Mouse (Mus musculus): ENCODE measurements around the gene Mapk7. TPM values are rescaled to one million over a fixed set of nuclear protein-coding genes. Genes with fewer than 3 reads are reported as not detected.

Gene Mapk7
- total and polyA plus RNA-seq, 2 experiments, result 1.2 to 4.7 TPM

DNA sequence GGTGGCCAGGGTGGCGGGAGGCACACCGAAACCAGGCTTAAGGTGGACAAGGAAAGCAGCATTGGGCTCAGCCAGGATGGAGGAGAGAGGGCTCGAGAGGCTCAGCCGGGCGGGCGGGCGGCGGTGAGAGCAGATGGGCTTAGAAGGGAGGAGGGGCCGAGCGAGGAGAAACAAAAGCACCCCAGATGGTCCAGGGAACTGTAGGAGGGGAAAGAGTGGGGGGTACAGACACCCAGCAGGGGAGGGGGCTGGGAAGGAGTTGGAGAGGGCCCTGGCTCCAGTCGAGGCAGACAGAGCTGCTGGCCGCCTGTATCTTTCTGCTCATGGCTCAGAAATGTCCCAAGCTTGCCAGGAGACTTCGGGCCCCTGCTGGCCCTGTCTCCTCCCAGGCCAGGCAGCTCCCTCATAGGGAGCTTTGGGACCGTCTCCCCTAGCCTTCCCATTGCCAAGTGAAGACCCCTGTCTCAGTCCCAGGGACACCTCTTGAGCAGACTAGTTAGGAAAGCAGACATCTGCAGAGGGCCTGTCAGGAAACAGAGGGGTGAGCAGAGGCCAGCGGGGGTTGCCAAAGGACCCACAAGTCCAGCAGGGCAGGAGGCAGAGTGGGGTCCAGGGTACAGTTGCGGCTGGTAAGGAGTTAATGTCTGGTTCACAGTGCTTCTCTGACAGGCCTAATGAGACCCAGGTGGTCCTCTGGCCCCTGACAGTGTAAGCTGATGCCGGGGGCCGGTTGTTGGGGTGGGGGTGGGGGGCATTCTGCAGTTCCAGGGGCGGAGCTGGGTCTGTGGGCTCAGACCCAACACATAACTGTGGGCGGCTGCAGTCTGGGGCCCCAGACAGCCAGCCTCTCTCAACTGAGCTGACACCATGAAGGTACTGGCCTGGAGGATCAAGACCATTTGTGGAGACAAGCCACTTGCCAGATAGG, 9.3 kb downstream of the Mapk7 start, which contains the start of gene Mfap4:
TSS of gene Mfap4 (plus strand) at position 819 of the 928 bp plus-strand sequence.
- Histone ChIP-seq H3K9ac (ENCODE audit: low read depth, low read length) (no peak within 1 kb of the TSS), H3K4me3 (ENCODE audit: insufficient read depth, low read depth, low read length) (peak within 1 kb of the TSS; percentile 6; the same call in 1 of the 2 replicates), H3K27ac (replicated peaks; ENCODE audit: insufficient read depth, low read depth, low read length) (no peak within 1 kb of the TSS), H3K36me3 (ENCODE audit: control insufficient read depth, insufficient read depth, low read length) (no peaks in the 10 kb centered on the region), H3K4me1 (ENCODE audit: control insufficient read depth, insufficient read depth, low read length) (no peaks in the 10 kb centered on the region), H3K27me3 (ENCODE audit: control insufficient read depth, insufficient read depth, low read length) (no peaks in the 10 kb centered on the region), H3K79me2 (ENCODE audit: control insufficient read depth, insufficient read depth, low read length) (no peaks in the 10 kb centered on the region)
- WGBS, result 67% methylated on average over 20 of the region's 20 CpGs
- DNase-seq (ENCODE audit: extremely low read depth, low read depth, low spot score), result no peak
- no peak for TF ChIP-seq POLR2A (IDR thresholded peaks at IDR 0.05; ENCODE audit: extremely low read depth, insufficient read depth, low read length)
- TF ChIP-seq CTCF (IDR thresholded peaks at IDR 0.05; ENCODE audit: low read depth, low read length), result no peak

- no peaks in the 10 kb centered on the region for H3K36me3 ChIP-seq (ENCODE audit: control insufficient read depth, insufficient read depth, low read length)
- no peaks in the 10 kb centered on the region for H3K27me3 ChIP-seq (ENCODE audit: control insufficient read depth, insufficient read depth, low read length)
- H3K4me3 ChIP-seq (ENCODE audit: insufficient read depth, low read depth, low read length), result no peak overlapping the region
- H3K4me1 ChIP-seq (ENCODE audit: control insufficient read depth, insufficient read depth, low read length), result no peaks in the 10 kb centered on the region
- DNase-seq (ENCODE audit: extremely low read depth, low read depth, low spot score), result no peak
- no peaks in the 10 kb centered on the region for H3K79me2 ChIP-seq (ENCODE audit: control insufficient read depth, insufficient read depth, low read length)
- H3K9ac ChIP-seq (ENCODE audit: low read depth, low read length), result no peak overlapping the region
- TF ChIP-seq CTCF (IDR thresholded peaks at IDR 0.05; ENCODE audit: low read depth, low read length) (no peak), POLR2A (IDR thresholded peaks at IDR 0.05; ENCODE audit: extremely low read depth, insufficient read depth, low read length) (no peak)
- WGBS, result 60% methylated on average over 10 of the region's 10 CpGs
- no peak overlapping the region for H3K27ac ChIP-seq (replicated peaks; ENCODE audit: insufficient read depth, low read depth, low read length)
Measured at GRCm38 (mm10) chr11:61484256-61484612, 10.0 kb downstream of the Mapk7 start.

DNA sequence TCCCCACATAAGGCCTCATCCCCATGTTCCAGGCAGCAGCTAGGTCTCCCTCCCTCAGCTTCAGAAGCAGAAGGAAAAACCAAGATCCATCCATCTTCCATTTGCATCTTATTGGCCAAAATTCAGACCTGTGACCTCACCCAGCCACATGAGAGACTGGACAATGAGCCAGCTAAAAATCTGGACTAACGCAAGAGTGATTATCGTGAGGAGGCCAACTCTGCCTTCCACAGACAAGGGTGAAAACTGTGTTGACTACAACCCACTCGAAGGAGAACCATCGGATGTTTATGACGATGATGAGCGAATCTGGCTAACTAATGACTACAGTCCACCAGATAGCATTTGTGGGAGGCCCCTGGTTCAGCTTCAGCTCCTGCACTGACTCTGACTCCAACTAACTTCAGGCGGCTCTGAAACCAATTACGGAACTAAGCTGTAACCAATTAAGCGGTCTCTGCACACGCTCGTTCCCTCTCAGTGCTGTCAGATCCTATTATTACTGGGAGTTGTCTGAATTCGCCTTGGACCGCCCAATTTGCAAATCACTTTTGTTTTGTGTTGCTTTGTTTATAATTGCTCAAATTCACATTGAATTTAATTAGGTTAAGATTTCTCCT, 10.9 kb downstream of the Mapk7 start:
- H3K27ac ChIP-seq (replicated peaks; ENCODE audit: insufficient read depth, low read depth, low read length), result no peak overlapping the region
- no peaks in the 10 kb centered on the region for H3K79me2 ChIP-seq (ENCODE audit: control insufficient read depth, insufficient read depth, low read length)
- DNase-seq (ENCODE audit: extremely low read depth, low read depth, low spot score), result no peak
- H3K4me1 ChIP-seq (ENCODE audit: control insufficient read depth, insufficient read depth, low read length), result no peaks in the 10 kb centered on the region
- no peaks in the 10 kb centered on the region for H3K27me3 ChIP-seq (ENCODE audit: control insufficient read depth, insufficient read depth, low read length)
- no peaks in the 10 kb centered on the region for H3K36me3 ChIP-seq (ENCODE audit: control insufficient read depth, insufficient read depth, low read length)
- H3K4me3 ChIP-seq (ENCODE audit: insufficient read depth, low read depth, low read length), result no peak overlapping the region
- no peak overlapping the region for H3K9ac ChIP-seq (ENCODE audit: low read depth, low read length)
- 95% methylated on average over 13 of the region's 13 CpGs for WGBS
- TF ChIP-seq POLR2A (IDR thresholded peaks at IDR 0.05; ENCODE audit: extremely low read depth, insufficient read depth, low read length) (no peak), CTCF (IDR thresholded peaks at IDR 0.05; ENCODE audit: low read depth, low read length) (no peak)

GRCm38 (mm10) chr11:61481239-61482090, 12.7 kb downstream of the Mapk7 start:
- H3K27ac ChIP-seq (replicated peaks; ENCODE audit: insufficient read depth, low read depth, low read length), result no peak overlapping the region
- TF ChIP-seq CTCF (IDR thresholded peaks at IDR 0.05; ENCODE audit: low read depth, low read length) (no peak), POLR2A (IDR thresholded peaks at IDR 0.05; ENCODE audit: extremely low read depth, insufficient read depth, low read length) (no peak)
- 76% methylated on average over 9 of the region's 9 CpGs for WGBS
- no peaks in the 10 kb centered on the region for H3K79me2 ChIP-seq (ENCODE audit: control insufficient read depth, insufficient read depth, low read length)
- no peak overlapping the region for H3K9ac ChIP-seq (ENCODE audit: low read depth, low read length)
- H3K27me3 ChIP-seq (ENCODE audit: control insufficient read depth, insufficient read depth, low read length), result no peaks in the 10 kb centered on the region
- no peak overlapping the region for H3K4me3 ChIP-seq (ENCODE audit: insufficient read depth, low read depth, low read length)
- no peaks in the 10 kb centered on the region for H3K36me3 ChIP-seq (ENCODE audit: control insufficient read depth, insufficient read depth, low read length)
- no peak for DNase-seq (ENCODE audit: extremely low read depth, low read depth, low spot score)
- H3K4me1 ChIP-seq (ENCODE audit: control insufficient read depth, insufficient read depth, low read length), result no peaks in the 10 kb centered on the region

DNA sequence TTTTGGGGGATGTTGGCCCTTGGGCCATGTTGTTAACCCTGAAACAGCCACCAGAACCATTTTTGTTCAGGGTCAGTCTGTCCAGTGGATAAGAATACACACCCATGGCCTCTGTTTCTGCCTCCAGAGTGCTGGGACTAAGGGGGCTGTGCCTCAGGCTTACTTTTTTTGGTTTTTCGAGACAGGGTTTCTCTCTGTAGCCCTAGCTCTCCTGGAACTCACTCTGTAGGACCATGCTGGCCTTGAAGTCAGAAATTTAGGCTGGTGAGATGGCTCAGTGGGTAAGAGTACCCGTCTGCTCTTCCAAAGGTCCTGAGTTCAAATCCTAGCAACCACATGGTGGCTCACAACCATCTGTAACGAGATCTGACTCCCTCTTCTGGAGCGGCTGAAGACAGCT, 15.4 kb downstream of the Mapk7 start:
- DNase-seq (ENCODE audit: extremely low read depth, low read depth, low spot score), result no peak
- no peak overlapping the region for H3K27ac ChIP-seq (replicated peaks; ENCODE audit: insufficient read depth, low read depth, low read length)
- H3K36me3 ChIP-seq (ENCODE audit: control insufficient read depth, insufficient read depth, low read length), result no peaks in the 10 kb centered on the region
- WGBS, result 91% methylated on average over 4 of the region's 4 CpGs
- H3K4me1 ChIP-seq (ENCODE audit: control insufficient read depth, insufficient read depth, low read length), result no peaks in the 10 kb centered on the region
- no peaks in the 10 kb centered on the region for H3K27me3 ChIP-seq (ENCODE audit: control insufficient read depth, insufficient read depth, low read length)
- no peaks in the 10 kb centered on the region for H3K79me2 ChIP-seq (ENCODE audit: control insufficient read depth, insufficient read depth, low read length)
- TF ChIP-seq CTCF (IDR thresholded peaks at IDR 0.05; ENCODE audit: low read depth, low read length), result no peak
- no peak for TF ChIP-seq POLR2A (IDR thresholded peaks at IDR 0.05; ENCODE audit: extremely low read depth, insufficient read depth, low read length)
- no peak overlapping the region for H3K4me3 ChIP-seq (ENCODE audit: insufficient read depth, low read depth, low read length)
- no peak overlapping the region for H3K9ac ChIP-seq (ENCODE audit: low read depth, low read length)

Measured in liver, adult 2 months (tissue).